Mouse (Mus musculus) stomach, postnatal 0 days (tissue): ENCODE measurements around the gene Ube2k. TPM values are rescaled to one million over a fixed set of nuclear protein-coding genes. Genes with fewer than 3 reads are reported as not detected.

Experiments used
- ATAC-seq: fragments of 200-750 bp; cut with Nextera tagmentation; 2 replicates; pipeline ENCODE4 v1.8.0; 2017; ENCODE audit not compliant: low FRiP score, low TSS enrichment
- DNase-seq: peaks from one replicate; pipeline ENCODE4 v3.0.0-alpha.2; 2016; ENCODE audit warnings: low spot score
- H3K27ac ChIP-seq: fragments of 300-500 bp; sonication (generic); replicated peaks from 2 replicates; pipeline ENCODE4 v1.5.1; 2014; ENCODE audit warnings: mild to moderate bottlenecking, control low read depth
- H3K27me3 ChIP-seq: fragments of 300-500 bp; sonication (generic); 2 replicates; pipeline ENCODE4 v1.6.1; 2014; ENCODE audit warnings: low read length; ENCODE audit not compliant: control insufficient read depth, insufficient read depth
- H3K36me3 ChIP-seq: fragments of 300-500 bp; sonication (generic); 2 replicates; pipeline ENCODE4 v1.6.1; 2014; ENCODE audit warnings: low read length, mixed read lengths; ENCODE audit not compliant: control insufficient read depth, insufficient read depth
- H3K4me1 ChIP-seq: fragments of 300-500 bp; sonication (generic); replicated peaks from 2 replicates; pipeline ENCODE4 v1.6.1; 2014; ENCODE audit warnings: antibody characterized with exemption; ENCODE audit not compliant: control insufficient read depth, insufficient read depth
- H3K4me2 ChIP-seq: fragments of 300-500 bp; sonication (generic); replicated peaks from 2 replicates; pipeline ENCODE4 v1.6.1; 2014; ENCODE audit warnings: low read depth, mild to moderate bottlenecking, control low read depth, moderate library complexity
- H3K4me3 ChIP-seq: fragments of 300-500 bp; sonication (generic); 2 replicates; pipeline ENCODE4 v1.5.1; 2014; ENCODE audit warnings: low read depth, low read length, control low read depth
- H3K9ac ChIP-seq: fragments of 300-500 bp; sonication (generic); 2 replicates; pipeline ENCODE4 v1.6.1; 2014; ENCODE audit warnings: mild to moderate bottlenecking, low read length, control low read depth, mixed read lengths
- H3K9me3 ChIP-seq: fragments of 300-500 bp; sonication (generic); 2 replicates; pipeline ENCODE4 v1.6.1; 2016; ENCODE audit warnings: low read length; ENCODE audit not compliant: control insufficient read depth
- CTCF ChIP-seq: IDR thresholded peaks from 2 replicates; pipeline ENCODE4 v1.5.1; 2016; ENCODE audit warnings: antibody characterized with exemption, low read depth, mild to moderate bottlenecking, moderate library complexity
- EP300 ChIP-seq: optimal IDR thresholded peaks from 2 replicates; pipeline ENCODE3; 2016; ENCODE audit warnings: antibody characterized with exemption
- WGBS: fragments of 180-500 bp; shearing (Covaris S2); extraction: QIAGEN DNeasy Blood & Tissue Kit; methylation state at CpG from one replicate; pipeline ENCODE4 v1.1.7; 2014; 5-methylcytosine and 5-hydroxymethylcytosine counted together
- polyA plus RNA-seq: library from polyadenylated mRNA; unstranded; fragments of >200 nt; fragmentation: Nextera tagmentation; extraction: Ambion mirVana; gene quantifications from 2 replicates; pipeline ENCODE4 v1.2.1, GENCODE M21; 2015

The Ube2k gene
- polyA plus RNA-seq, 1 experiment from 2014 or later: 136 TPM

DNA sequence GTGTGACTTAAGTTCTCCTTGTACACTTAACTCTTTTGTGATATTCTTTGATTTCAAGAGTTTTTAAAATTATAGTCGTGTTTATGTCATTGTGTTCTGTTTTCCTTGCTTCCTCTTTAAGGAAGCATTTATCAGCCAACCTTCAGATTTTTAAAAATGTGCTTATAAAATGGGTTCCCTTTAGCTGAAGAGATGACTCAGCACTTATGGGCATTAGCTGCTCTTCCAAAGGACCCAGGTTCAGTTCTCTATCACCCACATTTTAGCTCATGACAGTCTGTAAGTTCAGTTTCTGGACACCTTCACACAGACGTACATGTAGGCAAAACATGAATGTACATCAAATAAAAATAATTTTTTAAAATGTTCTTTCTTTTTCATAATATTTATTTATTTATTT is 55.4 kb downstream of the Ube2k start:
- Histone ChIP-seq H3K4me1 (no peaks in the 10 kb centered on the region), H3K4me2 (no peak overlapping the region), H3K4me3 (no peak overlapping the region), H3K9me3 (no peaks in the 10 kb centered on the region), H3K27ac (no peak overlapping the region), H3K36me3 (peaks cover 2% of the 10 kb centered on the region; the same call in 1 of the 2 replicates), H3K9ac (no peak overlapping the region), H3K27me3 (no peaks in the 10 kb centered on the region)
- 85% methylated on average over 2 of the region's 2 CpGs for WGBS
- ATAC-seq (no peak), DNase-seq (no peak)
- TF ChIP-seq CTCF (no peak), EP300 (no peak)

DNA sequence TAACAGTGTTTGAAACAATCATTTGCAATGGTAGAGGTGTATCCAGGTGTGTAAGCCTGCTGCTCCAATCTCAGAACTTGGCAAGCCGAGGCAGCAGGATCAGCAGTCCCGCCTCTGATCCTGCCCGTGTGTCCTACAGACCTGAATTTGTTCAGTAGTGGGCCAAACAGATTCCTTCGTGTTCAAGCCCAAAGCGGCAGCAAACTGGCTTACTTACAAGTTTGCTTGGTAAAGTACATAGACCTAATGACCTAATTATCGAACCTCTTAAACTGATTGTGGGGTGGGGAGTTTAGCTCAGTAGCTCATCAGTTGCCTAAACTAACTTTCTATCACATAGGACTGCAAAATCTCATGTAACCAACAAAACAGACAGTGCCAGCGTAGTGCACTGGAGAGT is 62.6 kb downstream of the Ube2k start:
- Histone ChIP-seq H3K27ac (no peak overlapping the region), H3K27me3 (no peaks in the 10 kb centered on the region), H3K36me3 (no peaks in the 10 kb centered on the region; the same call in 1 of the 2 replicates), H3K4me3 (no peak overlapping the region), H3K4me1 (no peaks in the 10 kb centered on the region), H3K4me2 (no peak overlapping the region), H3K9ac (no peak overlapping the region), H3K9me3 (no peaks in the 10 kb centered on the region)
- no peak for DNase-seq
- 84% methylated on average over 7 of the region's 7 CpGs for WGBS
- no peak for ATAC-seq
- TF ChIP-seq CTCF (no peak), EP300 (no peak)

DNA sequence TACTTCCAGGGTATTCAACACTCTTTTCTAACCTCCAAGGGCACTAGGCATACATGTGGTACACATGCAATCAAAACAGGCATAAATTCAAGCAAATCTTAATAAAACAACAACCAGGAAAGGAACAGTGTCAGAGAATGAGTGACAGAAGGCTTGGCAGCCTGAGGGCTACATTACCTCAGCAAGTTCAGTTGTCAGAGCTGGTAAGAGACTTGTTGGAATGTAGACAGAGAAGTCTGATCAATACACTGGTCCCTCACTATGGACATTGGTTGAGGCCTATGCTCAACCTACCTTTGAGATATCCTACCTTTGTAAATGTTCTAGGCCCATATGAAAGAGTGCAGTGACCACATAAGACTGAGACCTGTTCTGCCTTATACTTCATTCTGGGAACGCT is 69.8 kb downstream of the Ube2k start:
- Histone ChIP-seq H3K9me3 (no peaks in the 10 kb centered on the region), H3K27ac (no peak overlapping the region), H3K36me3 (peaks cover 8% of the 10 kb centered on the region; the same call in 1 of the 2 replicates), H3K4me2 (no peak overlapping the region), H3K4me3 (no peak overlapping the region), H3K27me3 (no peaks in the 10 kb centered on the region), H3K4me1 (no peaks in the 10 kb centered on the region), H3K9ac (no peak overlapping the region)
- WGBS: 84% methylated on average over 1 of the region's 1 CpGs
- ATAC-seq (no peak), DNase-seq (no peak)
- TF ChIP-seq CTCF: no peak
- TF ChIP-seq EP300: no peak

DNA sequence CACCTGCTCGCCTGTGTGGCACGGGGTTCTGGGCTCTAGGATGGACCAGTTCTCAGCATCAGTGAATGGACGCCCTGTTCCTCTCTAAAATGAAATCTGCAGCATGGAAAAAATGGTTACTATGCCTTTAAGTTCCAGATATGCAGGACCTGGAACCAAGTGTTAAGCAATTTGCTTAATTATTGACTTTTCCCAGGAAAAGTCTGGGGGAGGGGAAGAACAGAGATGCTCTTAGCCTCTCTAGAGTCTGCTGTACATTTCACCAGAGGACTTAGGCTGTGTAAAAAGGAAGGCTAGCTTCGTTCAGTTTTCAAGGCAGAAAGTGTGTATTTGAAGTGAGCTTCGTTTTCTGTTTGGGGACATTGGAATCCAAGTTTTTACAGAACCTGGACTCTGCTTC is 72.7 kb downstream of the Ube2k start:
- Histone ChIP-seq H3K9me3 (no peaks in the 10 kb centered on the region), H3K27me3 (no peaks in the 10 kb centered on the region), H3K27ac (no peak overlapping the region), H3K4me3 (no peak overlapping the region), H3K36me3 (peaks cover 8% of the 10 kb centered on the region), H3K4me1 (no peaks in the 10 kb centered on the region), H3K4me2 (no peak overlapping the region), H3K9ac (no peak overlapping the region)
- no peak for TF ChIP-seq EP300
- TF ChIP-seq CTCF: no peak
- ATAC-seq (no peak), DNase-seq (no peak)
- WGBS: 81% methylated on average over 5 of the region's 5 CpGs

DNA sequence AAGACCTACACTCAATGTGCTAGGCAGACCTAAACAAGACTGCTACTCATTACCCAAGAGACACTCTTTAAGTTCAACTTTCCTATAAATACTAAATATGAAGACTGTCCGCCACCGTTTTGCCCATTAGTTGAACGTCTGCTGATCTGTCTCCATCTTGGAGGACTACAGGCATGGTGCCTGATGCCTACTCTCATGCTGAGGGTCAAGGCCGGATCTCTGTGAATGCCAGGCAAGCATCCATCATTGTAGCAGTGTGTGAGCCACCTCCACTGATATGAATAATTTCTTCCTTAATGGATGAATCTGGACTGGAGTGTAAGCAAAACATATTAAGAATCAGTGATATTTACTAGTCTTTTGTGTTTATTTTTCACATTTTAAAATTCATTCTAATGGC is 73.5 kb downstream of the Ube2k start:
- Histone ChIP-seq H3K27ac (no peak overlapping the region), H3K9ac (no peak overlapping the region), H3K4me3 (no peak overlapping the region), H3K36me3 (peaks cover 12% of the 10 kb centered on the region), H3K27me3 (no peaks in the 10 kb centered on the region), H3K4me1 (no peaks in the 10 kb centered on the region), H3K4me2 (no peak overlapping the region), H3K9me3 (no peaks in the 10 kb centered on the region)
- DNase-seq: no peak
- ATAC-seq: no peak
- TF ChIP-seq CTCF: no peak
- TF ChIP-seq EP300: no peak
- WGBS: 79% methylated on average over 4 of the region's 4 CpGs

DNA sequence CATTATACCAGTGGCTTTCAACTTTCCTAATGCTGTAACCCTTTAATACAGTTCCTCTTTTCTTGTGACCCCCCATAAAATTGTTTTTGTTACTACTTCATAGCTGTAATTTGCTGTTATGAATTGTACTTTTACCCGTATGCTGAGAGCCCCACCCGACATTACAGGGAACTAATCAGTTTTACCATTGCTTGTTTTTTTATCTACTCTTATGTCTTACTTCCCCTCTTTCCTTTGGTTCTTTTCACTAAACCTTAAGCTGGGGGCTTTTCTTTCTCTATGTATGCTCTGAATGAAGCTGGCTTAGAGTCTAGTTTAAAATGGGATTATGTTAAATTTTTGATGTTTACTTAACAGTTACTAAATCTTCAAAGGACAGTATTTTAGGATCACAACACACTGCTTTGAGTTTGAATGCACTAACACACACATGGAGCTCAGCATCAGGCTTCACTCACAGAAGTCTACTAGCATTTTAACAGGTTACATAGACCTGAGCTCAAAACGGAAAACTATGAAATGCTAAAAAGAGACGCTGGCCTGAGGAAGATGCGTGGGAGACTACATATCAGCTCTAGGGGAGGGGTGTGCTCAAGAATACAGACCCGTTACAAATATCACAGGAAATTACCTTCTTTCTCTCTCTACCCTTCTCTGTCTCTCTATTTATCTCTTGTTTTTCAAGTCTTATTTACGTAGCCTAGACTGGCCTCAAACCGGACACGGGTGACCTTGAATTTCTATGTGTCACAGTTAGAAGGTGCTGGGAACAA is 76.3 kb downstream of the Ube2k start:
- Histone ChIP-seq H3K27me3 (no peaks in the 10 kb centered on the region), H3K4me2 (no peak overlapping the region), H3K36me3 (peaks cover 10% of the 10 kb centered on the region), H3K27ac (no peak overlapping the region), H3K4me1 (no peaks in the 10 kb centered on the region), H3K4me3 (no peak overlapping the region), H3K9ac (no peak overlapping the region), H3K9me3 (no peaks in the 10 kb centered on the region)
- no peak for ATAC-seq
- WGBS: 65% methylated on average over 9 of the region's 9 CpGs
- TF ChIP-seq CTCF (no peak), EP300 (no peak)
- no peak for DNase-seq
